Mouse (Mus musculus) MEL (cell line): ENCODE data around the gene Rnf5.

ENCODE experiments used
- CTCF ChIP-seq, 3 experiments: IDR thresholded peaks in 2 of 3; conservative IDR thresholded peaks in 1 of 3; 2 replicates each; pipeline ENCODE4 v1.5.1; 2011 to 2012; ENCODE audit warnings: low read length in 3 of 3, low read depth in 2 of 3, mild to moderate bottlenecking in 2 of 3, improper control_type of control experiment in 1 of 3, inconsistent platforms in 1 of 3, mixed read lengths in 1 of 3, moderate library complexity in 1 of 3; ENCODE audit not compliant: control insufficient read depth in 1 of 3, insufficient read depth in 1 of 3, poor library complexity in 1 of 3, severe bottlenecking in 1 of 3
- MAX ChIP-seq: IDR thresholded peaks from 2 replicates; pipeline ENCODE4 v1.6.1; 2011; ENCODE audit warnings: low read length, improper control_type of control experiment
- TAL1 ChIP-seq: IDR thresholded peaks from 2 replicates; pipeline ENCODE4 v1.6.1; 2012; ENCODE audit warnings: mild to moderate bottlenecking, inconsistent platforms, low read length, moderate library complexity, mixed read lengths
- USF1 ChIP-seq: IDR thresholded peaks from 2 replicates; pipeline ENCODE4 v1.6.1; 2014; ENCODE audit warnings: low read depth, mild to moderate bottlenecking, inconsistent platforms, low read length, improper control_type of control experiment, moderate library complexity

- TF ChIP-seq MAX: no peak
- no peak for TF ChIP-seq CTCF (IDR thresholded peaks at IDR 0.05 in 2 of 3, conservative IDR thresholded peaks at IDR 0.05 in 1 of 3; ENCODE audit: control insufficient read depth in 1 of 3, insufficient read depth in 1 of 3, low read depth in 2 of 3, low read length in 3 of 3, poor library complexity in 1 of 3, severe bottlenecking in 1 of 3)
- TF ChIP-seq TAL1: no peak
- no peak for TF ChIP-seq USF1
Measured at GRCm38 (mm10) chr17:34637459-34637858, 34.0 kb upstream of the Rnf5 start.
